Mouse (Mus musculus): ENCODE data around the gene Ints14. TPM values are rescaled to one million over a fixed set of nuclear protein-coding genes. Genes with fewer than 3 reads are reported as not detected.

The Ints14 gene
- polyA plus RNA-seq (2021): 31.4 TPM

DNA sequence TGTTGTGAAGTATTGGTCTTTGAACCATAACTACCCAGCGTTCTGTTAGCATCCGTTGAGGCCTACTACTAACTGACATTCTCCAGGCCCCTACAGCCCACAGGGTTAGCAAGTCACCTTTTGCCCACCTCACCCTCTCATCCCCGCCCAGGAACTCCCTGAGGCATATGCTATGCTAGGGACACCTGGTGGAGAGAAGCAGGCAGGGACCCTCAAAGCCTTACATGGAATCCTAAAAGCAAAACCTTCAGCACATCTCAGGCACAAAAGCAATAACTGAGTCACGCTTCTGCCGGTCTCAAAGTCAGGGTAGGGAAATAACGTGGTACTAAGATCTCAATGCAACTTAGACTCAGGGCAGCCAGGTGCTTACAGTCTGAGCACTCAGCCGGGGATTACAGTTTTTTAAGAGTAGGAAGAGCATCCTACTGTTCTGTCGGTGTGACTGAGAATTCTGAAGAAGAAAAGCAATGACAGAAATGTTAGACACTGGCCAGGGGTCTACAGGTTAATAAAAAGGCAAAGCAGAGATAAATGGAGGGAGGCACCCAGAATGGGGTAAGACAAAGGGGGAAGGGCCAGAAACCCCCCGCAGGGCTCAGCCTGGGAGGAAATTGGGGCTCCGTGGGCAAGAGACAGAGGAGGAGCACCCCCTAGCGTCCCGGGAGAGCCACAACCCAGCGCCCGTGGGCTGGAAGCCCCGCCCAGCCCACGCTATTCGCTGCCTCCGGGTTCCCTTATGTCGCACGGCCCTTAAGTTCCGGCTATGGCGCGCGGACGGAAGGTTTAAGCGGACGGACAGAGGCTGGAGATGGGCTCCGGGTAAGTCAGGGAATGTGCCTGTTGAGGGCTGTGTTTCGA is at the start of gene Ints14:
Ints14 (plus strand) TSS at position 789 of the 861 bp plus-strand sequence.
- DNase-seq (ENCODE audit: low read depth, low spot score) (peak; percentile 84), ATAC-seq (peak; percentile 85)
- ChIA-PET CTCF (interaction anchor here (0.8 kb wide), 1 partner anchor 14 kb away, joined by 3 read pairs; no protein-coding TSS in a partner anchor), POLR2A (no interaction called here)
- in situ Hi-C loops (cut with MboI; ENCODE audit: low pct_unique_long_range_greater_than_20kb): no loop called here
- peak; percentile 97 for TF ChIP-seq CTCF (IDR thresholded peaks at IDR 0.05)
- no peaks in the 10 kb centered on the region for H3K27me3 ChIP-seq

DNA sequence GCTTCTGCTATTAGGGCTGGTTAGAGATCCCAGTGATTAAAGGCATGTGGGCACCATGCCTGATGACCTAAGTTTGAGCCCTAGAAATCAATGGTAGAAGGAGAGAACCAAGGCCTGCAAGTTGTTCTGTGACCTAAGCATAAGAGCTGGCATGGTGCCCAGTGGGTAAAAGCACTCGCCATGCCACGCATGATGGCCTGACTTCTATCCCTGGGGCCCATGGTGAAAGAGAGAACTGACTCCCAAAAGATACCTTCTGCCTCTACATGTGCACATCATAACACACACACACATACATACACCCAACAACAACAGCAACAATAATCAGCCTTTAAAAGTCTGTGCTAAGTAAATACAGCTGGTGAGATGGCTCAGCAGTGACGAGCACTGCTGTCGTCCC is 47.3 kb upstream of the Ints14 start:
- no peak for ATAC-seq

DNA sequence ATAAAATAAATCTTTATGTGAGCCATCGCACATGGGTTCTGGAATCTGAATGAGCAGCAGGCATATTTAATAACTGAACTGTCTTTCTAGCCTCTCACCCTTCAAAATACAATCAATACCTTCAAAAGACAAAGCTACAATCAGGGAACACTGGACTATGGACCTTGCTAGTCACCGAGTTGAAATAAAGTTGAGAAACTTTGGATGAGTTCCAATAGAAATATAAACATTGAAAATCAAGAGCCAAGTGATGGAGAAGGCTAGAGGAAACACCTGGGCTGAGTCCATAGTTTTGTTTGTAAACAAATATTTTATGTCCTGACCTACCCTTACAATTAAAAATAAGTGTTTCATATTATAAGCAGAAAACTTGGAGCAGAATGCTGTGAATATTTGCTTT is 46.7 kb upstream of the Ints14 start:
- no peak for DNase-seq (ENCODE audit: low read depth, low spot score)
- CTCF ChIA-PET: interaction anchor here (1.0 kb wide), 1 partner anchor 10 kb away, joined by 3 read pairs; no protein-coding TSS in a partner anchor
- no peak for TF ChIP-seq CTCF (IDR thresholded peaks at IDR 0.05)
- no peak for ATAC-seq
- POLR2A ChIA-PET: interaction anchor here (0.8 kb wide), 1 partner anchor 12 kb away, joined by 4 read pairs; no protein-coding TSS in a partner anchor
- H3K27me3 ChIP-seq: no peaks in the 10 kb centered on the region
- in situ Hi-C loops (cut with MboI; ENCODE audit: low pct_unique_long_range_greater_than_20kb): no loop called here

More for the DNA sequence above, 47.3 kb upstream of the Ints14 start:
- no peak for DNase-seq (ENCODE audit: low read depth, low spot score)
- H3K27me3 ChIP-seq: no peaks in the 10 kb centered on the region
- in situ Hi-C loops (cut with MboI; ENCODE audit: low pct_unique_long_range_greater_than_20kb): no loop called here
- CTCF ChIA-PET: interaction anchor here (1.0 kb wide), 1 partner anchor 10 kb away, joined by 3 read pairs; no protein-coding TSS in a partner anchor
- POLR2A ChIA-PET: interaction anchor here (0.8 kb wide), 1 partner anchor 13 kb away, joined by 4 read pairs; no protein-coding TSS in a partner anchor
- no peak for TF ChIP-seq CTCF (IDR thresholded peaks at IDR 0.05)

DNA sequence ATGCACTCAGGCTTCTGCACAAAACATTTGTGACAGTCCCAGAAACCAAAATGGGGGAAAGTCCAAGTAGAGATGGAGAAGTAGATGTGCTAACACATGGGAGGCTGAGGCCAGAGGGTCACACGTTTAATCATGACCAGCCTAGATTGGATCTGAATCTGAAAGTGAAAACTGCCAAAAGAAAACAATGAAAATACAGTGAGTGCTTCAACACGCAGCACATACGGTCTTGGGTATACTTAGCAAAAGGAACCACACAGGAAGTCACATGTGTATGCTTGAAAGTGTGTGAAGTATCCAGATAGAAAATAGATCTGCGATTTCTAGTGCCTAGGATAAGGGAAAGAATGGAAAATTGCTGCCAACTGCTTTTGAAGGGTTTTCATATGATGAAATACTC is 46.1 kb upstream of the Ints14 start:
- ATAC-seq: no peak
- POLR2A ChIA-PET: no interaction called here
- H3K27me3 ChIP-seq: no peaks in the 10 kb centered on the region

DNA sequence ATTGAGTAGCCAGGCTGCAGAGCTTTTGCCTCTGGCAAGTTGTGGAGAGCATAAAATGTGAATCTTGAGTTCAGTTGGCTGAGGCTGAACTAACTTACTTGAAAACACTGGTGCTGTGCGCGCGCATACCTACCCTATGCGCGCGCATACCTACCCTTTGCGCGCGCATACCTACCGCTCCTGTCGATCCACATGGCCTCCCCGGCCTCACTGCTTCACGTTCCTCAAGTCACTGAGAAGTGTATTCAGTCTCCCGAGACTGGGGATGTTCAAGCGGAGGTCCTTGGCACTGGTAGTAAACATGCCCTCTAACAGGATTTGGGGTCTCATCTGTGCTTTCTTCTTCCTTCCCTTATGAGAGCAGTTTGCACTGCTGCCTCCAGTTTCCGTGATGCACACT is 42.1 kb upstream of the Ints14 start:
- no peak for DNase-seq (ENCODE audit: low read depth, low spot score)
- TF ChIP-seq CTCF (IDR thresholded peaks at IDR 0.05): no peak
- in situ Hi-C loops (cut with MboI; ENCODE audit: low pct_unique_long_range_greater_than_20kb): no loop called here
- CTCF ChIA-PET: no interaction called here
- ATAC-seq: no peak
- H3K27me3 ChIP-seq: no peaks in the 10 kb centered on the region
- POLR2A ChIA-PET: no interaction called here

More for the DNA sequence above, 46.1 kb upstream of the Ints14 start:
- no peak for DNase-seq (ENCODE audit: low read depth, low spot score)
- no peak for TF ChIP-seq CTCF (IDR thresholded peaks at IDR 0.05)
- in situ Hi-C loops (cut with MboI; ENCODE audit: low pct_unique_long_range_greater_than_20kb): no loop called here
- CTCF ChIA-PET: no interaction called here

DNA sequence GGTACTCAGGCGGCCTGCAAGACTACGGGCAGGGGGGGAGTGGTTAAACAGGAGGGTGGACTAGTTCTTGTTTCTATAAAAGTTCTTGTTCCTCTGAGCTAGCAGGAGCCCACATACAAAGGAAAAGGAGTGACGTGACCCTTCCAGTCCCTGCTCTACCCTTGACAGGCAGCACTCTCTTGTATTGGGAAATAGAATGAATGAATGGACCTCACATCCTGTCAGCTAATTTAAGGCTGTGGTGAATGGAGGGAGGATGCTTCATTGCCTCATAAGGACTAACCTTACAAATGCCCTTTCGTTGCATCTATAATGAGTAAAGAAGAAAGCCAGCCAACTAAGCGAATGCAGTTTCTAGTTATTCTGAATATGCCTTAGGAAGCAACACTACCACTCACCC is 34.9 kb upstream of the Ints14 start:
- CTCF ChIA-PET: no interaction called here
- ATAC-seq: no peak
- in situ Hi-C loops (cut with MboI; ENCODE audit: low pct_unique_long_range_greater_than_20kb): loop anchor here (25.0 kb wide), 1 partner anchor 588 kb away; the partner anchor contains the start of gene Dis3l

DNA sequence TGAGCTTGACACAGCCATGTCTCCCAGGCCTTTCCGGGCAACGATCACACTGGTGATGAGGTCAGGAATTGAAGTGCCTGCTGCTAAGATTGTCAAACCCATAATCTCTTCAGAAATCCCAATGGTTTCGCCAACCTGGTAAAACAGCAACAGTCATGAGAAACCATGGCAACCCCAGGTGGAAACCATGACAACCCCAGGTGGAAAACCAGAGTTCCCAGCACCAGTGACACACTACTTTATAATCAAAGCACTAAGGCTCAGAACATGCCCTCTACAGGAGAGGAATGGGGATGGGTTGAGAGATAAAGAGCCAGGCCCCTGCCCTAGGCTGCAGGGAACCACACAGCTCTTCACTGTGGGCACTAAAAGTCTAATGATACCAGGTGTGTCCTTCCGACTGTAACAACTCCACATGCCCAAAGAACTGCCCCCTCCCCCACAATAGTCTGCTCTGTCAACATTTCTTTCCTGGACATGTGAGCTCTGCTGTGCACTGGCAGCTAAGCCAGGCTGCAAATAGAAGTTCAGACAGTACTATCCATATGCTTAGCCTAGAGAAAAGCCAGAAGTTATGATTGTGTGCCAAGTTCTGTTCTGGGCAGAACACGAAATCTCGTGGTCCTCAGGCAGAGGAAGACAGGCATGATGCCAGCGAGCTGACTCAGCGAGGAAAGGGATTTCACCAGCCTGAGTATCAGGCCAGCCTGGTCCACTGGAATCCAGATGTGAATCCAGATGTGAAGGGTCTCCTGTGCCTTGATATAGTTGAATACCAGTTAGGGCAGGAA is 34.3 kb upstream of the Ints14 start:
- in situ Hi-C loops (cut with MboI; ENCODE audit: low pct_unique_long_range_greater_than_20kb): loop anchor here (25.0 kb wide), 1 partner anchor 589 kb away; the partner anchor contains the start of gene Dis3l
- POLR2A ChIA-PET: interaction anchor here (0.5 kb wide), 1 partner anchor 13 kb away, joined by 4 read pairs; no protein-coding TSS in a partner anchor
- H3K27me3 ChIP-seq: no peaks in the 10 kb centered on the region
- CTCF ChIA-PET: no interaction called here
- DNase-seq (ENCODE audit: low read depth, low spot score): peak; percentile 25
- no peak for TF ChIP-seq CTCF (IDR thresholded peaks at IDR 0.05)
- no peak for ATAC-seq

More for the DNA sequence above, 34.9 kb upstream of the Ints14 start:
- POLR2A ChIA-PET: interaction anchor here (0.5 kb wide), 1 partner anchor 12 kb away, joined by 4 read pairs; no protein-coding TSS in a partner anchor
- TF ChIP-seq CTCF (IDR thresholded peaks at IDR 0.05): no peak
- DNase-seq (ENCODE audit: low read depth, low spot score): no peak
- no peaks in the 10 kb centered on the region for H3K27me3 ChIP-seq

DNA sequence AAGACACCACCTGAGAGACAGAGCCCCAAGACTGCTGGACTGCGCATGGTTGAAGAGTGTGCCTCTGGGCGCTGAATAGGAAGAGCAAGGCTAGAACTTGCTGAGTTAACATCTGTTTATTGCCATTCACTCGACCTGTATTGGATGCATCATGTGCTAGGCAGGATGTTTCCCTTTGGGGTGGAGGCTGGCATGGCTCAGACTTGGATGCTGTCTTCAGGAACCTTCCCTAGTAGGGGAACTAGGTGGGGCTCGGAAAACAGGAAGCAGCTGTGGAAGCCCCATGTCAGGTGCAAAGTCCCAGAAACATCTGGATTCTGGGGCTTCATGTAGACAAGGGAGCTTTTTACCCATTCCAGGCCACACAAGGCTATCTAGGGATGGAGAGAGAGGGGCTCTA is 30.4 kb upstream of the Ints14 start:
- no peaks in the 10 kb centered on the region for H3K27me3 ChIP-seq
- TF ChIP-seq CTCF (IDR thresholded peaks at IDR 0.05): no peak
- DNase-seq (ENCODE audit: low read depth, low spot score): no peak
- ChIA-PET CTCF (interaction anchor here (1.2 kb wide), 1 partner anchor 146 kb away, joined by 3 read pairs; no protein-coding TSS in a partner anchor), POLR2A (interaction anchor here (0.6 kb wide), 1 partner anchor 147 kb away, joined by 3 read pairs; no protein-coding TSS in a partner anchor)
- in situ Hi-C loops (cut with MboI; ENCODE audit: low pct_unique_long_range_greater_than_20kb): loop anchor here (25.0 kb wide), 1 partner anchor 593 kb away; the partner anchor contains the start of gene Dis3l
- no peak for ATAC-seq

DNA sequence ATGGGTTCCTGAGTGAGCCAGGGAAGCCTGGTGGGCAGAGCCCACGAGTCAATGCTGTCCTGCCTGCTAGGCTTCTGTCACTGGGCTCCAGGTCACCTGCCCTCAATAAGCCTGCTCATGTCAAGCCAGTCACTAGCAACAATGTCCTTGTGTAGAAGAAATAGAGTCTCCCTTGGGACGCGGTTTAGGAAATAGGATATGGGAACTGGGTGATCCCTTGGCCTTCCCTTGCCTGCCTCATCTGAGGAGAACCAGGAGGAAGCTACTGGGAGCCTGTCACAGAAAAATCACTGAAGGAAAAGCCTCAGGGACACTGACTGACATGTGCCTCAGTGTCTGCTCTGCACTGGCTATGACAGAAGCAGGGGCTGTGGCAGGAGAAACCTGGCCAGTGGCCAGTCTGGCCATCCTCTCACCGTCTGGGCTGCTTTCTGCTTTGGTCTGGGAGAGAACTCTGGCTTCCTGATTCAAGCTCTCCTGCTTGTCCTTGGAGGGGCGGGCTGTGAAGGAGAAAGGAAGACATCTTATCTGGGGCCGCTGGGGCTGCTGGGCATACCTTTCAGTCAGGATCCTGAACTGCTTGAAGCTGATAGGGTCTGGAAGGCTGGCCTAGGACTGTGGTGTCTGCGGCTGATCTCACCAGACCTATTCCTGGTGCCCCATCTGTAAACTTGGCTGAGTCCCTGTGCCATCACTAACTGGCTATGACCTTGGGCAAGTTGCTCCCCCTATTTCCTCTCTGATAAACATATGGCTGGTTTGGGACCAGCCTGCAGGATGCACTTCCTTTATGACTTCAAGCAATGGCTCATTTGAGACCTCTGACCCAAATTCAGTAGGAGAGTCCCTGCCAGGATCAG is 28.7 kb upstream of the Ints14 start:
- no peak for ATAC-seq
- no peak for TF ChIP-seq CTCF (IDR thresholded peaks at IDR 0.05)
- in situ Hi-C loops (cut with MboI; ENCODE audit: low pct_unique_long_range_greater_than_20kb): loop anchor here (25.0 kb wide), 1 partner anchor 595 kb away; the partner anchor contains the start of gene Dis3l
- POLR2A ChIA-PET: interaction anchor here (0.5 kb wide), 1 partner anchor 8 kb away, joined by 3 read pairs; no protein-coding TSS in a partner anchor
- CTCF ChIA-PET: interaction anchor here (0.7 kb wide), 1 partner anchor 10 kb away, joined by 4 read pairs; no protein-coding TSS in a partner anchor
- DNase-seq (ENCODE audit: low read depth, low spot score): no peak
- H3K27me3 ChIP-seq: no peaks in the 10 kb centered on the region
